In genomic region chr12:85110698-85111592, GRCm38 (mm10) we compare ENCODE assay signal across 8 mouse cellular contexts. TPM values are rescaled to one million over a fixed set of nuclear protein-coding genes. Genes with fewer than 3 reads are reported as not detected.
DNase-seq lines count a peak whose midpoint lies in the region; ATAC-seq and TF ChIP-seq lines count a peak whose summit lies in the region.

Gene Prox2 (minus strand): TSS chr12:85110759.
Gene Dlst (plus strand): TSS chr12:85110833.

- H3K9me3 ChIP-seq in hindbrain, embryonic 11.5 days (ENCODE audit: control insufficient read depth, low read length), result no peaks in the 10 kb centered on the region
- H3K9me3 ChIP-seq in lung, postnatal 0 days (ENCODE audit: low read length), result no peaks in the 10 kb centered on the region

- no peak; the same call in 1 of the 2 replicates for TF ChIP-seq EP300 in lung, postnatal 0 days (IDR thresholded peaks at IDR 0.05)

- H3K36me3 ChIP-seq in hindbrain, embryonic 11.5 days (ENCODE audit: control insufficient read depth, insufficient read depth, low read length), result no peaks in the 10 kb centered on the region
- no peaks in the 10 kb centered on the region for H3K36me3 ChIP-seq in lung, postnatal 0 days (ENCODE audit: insufficient read depth, low read length)

- peak; percentile 91 for DNase-seq in NIH3T3 (ENCODE audit: low read depth)
- DNase-seq in cerebellum, adult 9-11 months, result peak; percentile 89
- DNase-seq in frontal cortex, adult 2 months (ENCODE audit: extremely low spot score in 1 of 2, low spot score in 1 of 2), result peak; percentile 63 to 91
- peak; percentile 91 for DNase-seq in hindbrain, embryonic 11.5 days (ENCODE audit: low spot score)
- peak; percentile 90 to 91 for DNase-seq in layer of hippocampus, postnatal 10 days (ENCODE audit: low spot score in 2 of 2)
- DNase-seq in lung, postnatal 0 days (ENCODE audit: low spot score), result peak; percentile 93
- DNase-seq in ovary, postnatal 10 days (ENCODE audit: low spot score), result peak; percentile 86
- peak; percentile 81 for DNase-seq in thymus, postnatal 0 days (ENCODE audit: low spot score)

- H3K27ac ChIP-seq in hindbrain, embryonic 11.5 days (ENCODE audit: low read depth, low read length), result peak within 1 kb of the TSS; percentile 6; the same call in 1 of the 2 replicates
- H3K27ac ChIP-seq in lung, postnatal 0 days (ENCODE audit: low read length), result peak within 1 kb of the TSS; percentile 90

- TF ChIP-seq CTCF in lung, postnatal 0 days (IDR thresholded peaks at IDR 0.05), result no peak

- H3K4me3 ChIP-seq in hindbrain, embryonic 11.5 days (ENCODE audit: low read depth, low read length), result peak within 1 kb of the TSS; percentile 94
- H3K4me3 ChIP-seq in lung, postnatal 0 days (ENCODE audit: low read depth, low read length), result peak within 1 kb of the TSS; percentile 98

- H3K9ac ChIP-seq in hindbrain, embryonic 11.5 days (ENCODE audit: low read depth, low read length), result peak within 1 kb of the TSS; percentile 92
- peak within 1 kb of the TSS; percentile 95 for H3K9ac ChIP-seq in lung, postnatal 0 days (replicated peaks; ENCODE audit: low read depth)

- ATAC-seq in hindbrain, embryonic 11.5 days (ENCODE audit: low FRiP score), result peak; percentile 97
- ATAC-seq in lung, postnatal 0 days, result peak; percentile 98

- H3K27me3 ChIP-seq in hindbrain, embryonic 11.5 days (ENCODE audit: control insufficient read depth, insufficient read depth, low read length), result no peaks in the 10 kb centered on the region
- no peaks in the 10 kb centered on the region for H3K27me3 ChIP-seq in lung, postnatal 0 days (replicated peaks; ENCODE audit: insufficient read depth, low read length)

- peak within 1 kb of the TSS; percentile 73 for H3K4me2 ChIP-seq in hindbrain, embryonic 11.5 days (replicated peaks; ENCODE audit: low read depth, low read length)
- peak within 1 kb of the TSS; percentile 81 for H3K4me2 ChIP-seq in lung, postnatal 0 days (replicated peaks; ENCODE audit: low read depth, low read length)

- peaks cover 3% of the 10 kb centered on the region; the same call in 1 of the 2 replicates for H3K4me1 ChIP-seq in hindbrain, embryonic 11.5 days (replicated peaks; ENCODE audit: control insufficient read depth, insufficient read depth, low read length)
- H3K4me1 ChIP-seq in lung, postnatal 0 days (ENCODE audit: insufficient read depth, low read depth, low read length), result peaks cover 29% of the 10 kb centered on the region; the same call in 1 of the 2 replicates

- under 1% methylated on average over 82 of the region's 83 CpGs for WGBS in hindbrain, embryonic 11.5 days
- WGBS in lung, postnatal 0 days, result under 1% methylated on average over 62 of the region's 83 CpGs

RNA-seq across cellular contexts. Expression of gene Prox2, which starts in this region (rescaled TPM):
- 1.3 TPM in 2 replicates for polyA plus RNA-seq in frontal cortex, adult 2 months (2012; rRNA removed)
- polyA plus RNA-seq in hindbrain, embryonic 11.5 days (2014; fragmentation: Nextera tagmentation; extraction: Ambion mirVana), result 2.4 and 4.1 TPM in 2 replicates
- 1 to 10 TPM; 1.1 to 1.4 TPM for total RNA-seq in layer of hippocampus, postnatal 10 days (2021)
- 3.7 and 5.6 TPM in 2 replicates for polyA plus RNA-seq in lung, postnatal 0 days (2015; fragmentation: Nextera tagmentation; extraction: Ambion mirVana)
- 3.8 and 4.3 TPM in 2 replicates for polyA plus RNA-seq in thymus, postnatal 0 days (2015; fragmentation: Nextera tagmentation; extraction: Ambion mirVana)

RNA-seq across cellular contexts. Expression of gene Dlst, which starts in this region (rescaled TPM):
- 155 and 158 TPM in 2 replicates for polyA plus RNA-seq in frontal cortex, adult 2 months (2012; rRNA removed)
- 98.7 and 101 TPM in 2 replicates for polyA plus RNA-seq in hindbrain, embryonic 11.5 days (2014; fragmentation: Nextera tagmentation; extraction: Ambion mirVana)
- total RNA-seq in layer of hippocampus, postnatal 10 days (2021), result 100 to 1,000 TPM; 162 to 167 TPM
- polyA plus RNA-seq in lung, postnatal 0 days (2015; fragmentation: Nextera tagmentation; extraction: Ambion mirVana), result 70.7 and 72.5 TPM in 2 replicates
- 83.0 and 89.1 TPM in 2 replicates for polyA plus RNA-seq in thymus, postnatal 0 days (2015; fragmentation: Nextera tagmentation; extraction: Ambion mirVana)

Comparison
In these comparisons a context has a peak if more than half of its experiments do, and no peak if none do; other contexts are left out.
1. Peak in every context shown above with its lines: DNase-seq, ATAC-seq, H3K4me3 ChIP-seq and H3K27ac ChIP-seq.